Mouse (Mus musculus) cerebral cortex, adult 2 months (tissue): Measurements from ENCODE around the gene Olfr479.

Experiments used
- WGBS: fragments of 180-500 bp; shearing (Covaris S2); methylation state at CpG from one replicate; pipeline ENCODE4 v1.1.7; 2018; 5-methylcytosine and 5-hydroxymethylcytosine counted together

Olfr479 gene

DNA sequence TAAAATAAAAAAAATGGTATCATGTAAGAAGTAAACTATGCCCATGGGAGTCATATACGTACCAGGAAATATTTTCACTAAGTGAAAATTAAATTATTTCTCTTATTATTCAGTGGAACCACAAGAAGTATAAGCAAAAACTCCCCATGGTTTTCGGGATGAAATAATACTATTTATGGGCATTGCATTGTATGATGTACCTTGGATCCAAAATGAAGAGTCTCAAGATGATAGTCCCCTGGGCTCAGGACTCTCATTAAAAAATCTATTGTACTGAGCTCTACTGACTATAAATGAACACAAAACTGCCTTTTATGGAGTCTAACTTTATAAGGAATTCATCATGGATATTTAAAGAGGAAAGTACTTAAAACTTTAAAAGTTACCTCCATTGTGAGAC is at the start of gene Olfr479:
TSS of gene Olfr479 (plus strand) at position 301 of the 400 bp plus-strand sequence.
- 91% methylated on average over 2 of the region's 2 CpGs for WGBS

DNA sequence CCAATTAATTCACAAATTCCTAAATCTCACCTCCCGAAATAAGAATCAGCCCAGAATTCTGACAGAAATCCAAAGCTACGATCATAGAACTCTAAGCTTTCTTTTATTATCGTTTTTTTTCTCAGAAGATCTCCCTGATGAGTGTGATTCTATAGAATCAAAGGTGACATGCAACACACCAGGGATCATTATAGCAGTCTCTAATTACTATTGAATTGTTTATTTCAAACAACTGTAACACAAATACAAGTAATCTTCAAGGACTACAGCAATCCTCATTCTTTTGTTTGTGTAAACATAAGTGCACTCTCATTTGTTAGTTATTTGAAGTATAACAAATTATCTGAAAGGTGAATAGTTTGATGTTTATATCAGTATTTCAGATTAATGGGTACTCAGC is 16.6 kb upstream of the Olfr479 start, which contains the start of gene Olfr478:
TSS of gene Olfr478 (minus strand) at position 101 of the 400 bp plus-strand sequence.
- WGBS = 70% methylated on average over 3 of the region's 3 CpGs

DNA sequence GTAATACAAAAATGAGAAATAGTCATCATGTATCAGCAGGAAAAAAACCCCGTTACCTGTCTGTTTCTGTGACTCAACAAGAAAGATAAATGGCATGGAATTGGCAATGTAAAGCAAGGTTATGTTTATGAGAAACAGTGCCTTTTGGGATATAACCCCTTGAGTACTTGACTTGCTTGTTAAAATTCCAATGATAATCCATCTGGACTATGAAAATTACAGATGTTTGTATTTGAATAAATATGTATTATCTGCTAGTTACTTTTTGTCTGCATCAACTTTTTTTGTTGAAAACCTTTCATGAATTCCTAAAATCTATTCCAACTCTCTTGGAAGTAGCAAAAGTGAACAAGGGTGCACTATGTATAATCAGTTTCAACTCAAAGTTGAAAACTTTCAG is 16.8 kb downstream of the Olfr479 start, which contains the start of gene Olfr480:
TSS of gene Olfr480 (minus strand) at position 101 of the 400 bp plus-strand sequence.
- WGBS = 76% methylated on average over 1 of the region's 1 CpGs

DNA sequence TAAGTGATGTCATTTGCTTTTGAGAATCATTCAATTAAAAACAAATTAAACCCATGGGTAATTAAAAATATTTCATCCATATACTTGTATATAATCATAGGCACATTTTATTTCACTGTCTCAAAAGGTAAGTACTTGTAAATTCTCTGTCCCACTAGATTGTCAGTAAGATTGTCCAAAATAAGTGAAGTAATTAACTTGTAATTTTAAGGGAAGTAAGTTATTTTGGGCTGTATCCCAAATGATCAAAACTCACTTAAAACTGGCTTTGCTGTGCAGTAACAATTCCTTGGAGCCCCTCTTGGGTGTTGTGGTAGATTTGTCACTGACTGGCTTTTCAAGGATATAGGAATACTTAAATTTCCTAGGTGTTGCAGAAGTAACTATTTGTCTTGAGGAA is 29.1 kb downstream of the Olfr479 start, which contains the start of gene Olfr481:
TSS of gene Olfr481 (plus strand) at position 301 of the 400 bp plus-strand sequence.

DNA sequence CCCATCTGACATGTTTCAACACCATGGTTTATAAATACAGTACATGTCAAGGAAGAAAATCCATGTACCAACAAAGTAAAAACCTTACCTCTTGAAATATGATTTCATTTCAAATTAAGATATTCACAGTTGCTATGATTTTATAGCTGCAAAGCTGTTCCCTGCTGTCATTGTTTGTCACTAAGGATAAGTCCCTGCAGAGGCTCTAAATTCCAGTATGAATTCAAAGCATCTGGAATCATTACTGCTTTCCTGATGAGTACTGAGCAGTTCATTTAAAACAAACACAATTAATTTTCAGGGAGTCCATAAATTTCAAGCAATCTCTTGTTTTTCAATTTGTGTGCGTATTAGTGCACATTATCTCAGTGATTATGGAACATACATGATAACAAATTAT is 47.0 kb downstream of the Olfr479 start, which contains the start of gene Olfr482:
TSS of gene Olfr482 (minus strand) at position 101 of the 400 bp plus-strand sequence.
- whole genome bisulfite sequencing = 83% methylated on average over 1 of the region's 1 CpGs

DNA sequence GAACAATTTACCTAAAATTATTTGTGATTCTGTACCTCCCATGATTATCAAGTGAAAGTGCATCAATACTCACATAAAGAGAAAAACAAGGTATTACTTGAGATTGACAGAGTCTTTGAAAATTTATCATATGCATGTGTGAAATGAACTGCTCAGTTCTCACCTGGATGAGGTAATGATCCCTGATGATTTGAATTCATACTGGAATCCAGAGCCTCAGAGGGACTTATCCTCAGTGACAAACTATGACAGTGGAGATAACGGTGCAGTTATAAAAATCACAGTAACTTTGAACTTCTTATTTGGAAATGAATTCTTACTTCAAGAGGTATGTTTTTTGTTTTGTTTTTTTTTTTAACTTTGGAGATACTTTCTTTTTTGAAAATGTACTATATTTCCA is 50.1 kb downstream of the Olfr479 start, which contains the start of gene Olfr483:
TSS of gene Olfr483 (plus strand) at position 301 of the 400 bp plus-strand sequence.
- WGBS = 85% methylated on average over 1 of the region's 1 CpGs
